Mouse (Mus musculus) heart, postnatal 0 days (tissue): Measurements from ENCODE around the gene Vps18. TPM values are rescaled to one million over a fixed set of nuclear protein-coding genes. Genes with fewer than 3 reads are reported as not detected.

Source experiments
- ATAC-seq: fragments of 200-750 bp; cut with Nextera tagmentation; 2 replicates; pipeline ENCODE4 v1.8.0; 2017; ENCODE audit warnings: low read depth, moderate number of reproducible peaks, moderate library complexity; ENCODE audit not compliant: insufficient read depth
- DNase-seq: peaks from one replicate; pipeline ENCODE4 v3.0.0-alpha.2; 2016; ENCODE audit warnings: low spot score
- H3K27ac ChIP-seq: fragments of 300-500 bp; sonication (generic); 2 replicates; pipeline ENCODE4 v1.5.1; 2014; ENCODE audit warnings: low read depth, mild to moderate bottlenecking
- H3K27me3 ChIP-seq: fragments of 300-500 bp; sonication (generic); 2 replicates; pipeline ENCODE4 v1.6.1; 2014; ENCODE audit warnings: low read length, mixed read lengths; ENCODE audit not compliant: control insufficient read depth, insufficient read depth
- H3K36me3 ChIP-seq: fragments of 300-500 bp; sonication (generic); replicated peaks from 2 replicates; pipeline ENCODE4 v1.6.1; 2014; ENCODE audit warnings: low read length, mixed read lengths; ENCODE audit not compliant: control insufficient read depth, insufficient read depth
- H3K4me1 ChIP-seq: fragments of 300-500 bp; sonication (generic); 2 replicates; pipeline ENCODE4 v1.6.1; 2014; ENCODE audit warnings: antibody characterized with exemption; ENCODE audit not compliant: control insufficient read depth, insufficient read depth
- H3K4me2 ChIP-seq: fragments of 300-500 bp; sonication (generic); 2 replicates; pipeline ENCODE4 v1.6.1; 2014; ENCODE audit warnings: low read depth, mild to moderate bottlenecking, low read length, moderate library complexity
- H3K4me3 ChIP-seq: fragments of 300-500 bp; sonication (generic); 2 replicates; pipeline ENCODE4 v1.5.1; 2014; ENCODE audit warnings: low read depth, low read length
- H3K9ac ChIP-seq: fragments of 300-500 bp; sonication (generic); replicated peaks from 2 replicates; pipeline ENCODE4 v1.6.1; 2014; ENCODE audit warnings: low read depth, low read length, mixed read lengths
- H3K9me3 ChIP-seq: fragments of 300-500 bp; sonication (generic); replicated peaks from 2 replicates; pipeline ENCODE4 v1.6.1; 2016; ENCODE audit warnings: low read length; ENCODE audit not compliant: control insufficient read depth
- CTCF ChIP-seq: IDR thresholded peaks from 2 replicates; pipeline ENCODE4 v1.5.1; 2016; ENCODE audit warnings: antibody characterized with exemption, control low read depth, low read depth
- EP300 ChIP-seq: IDR thresholded peaks from 2 replicates; pipeline ENCODE4 v1.6.1; 2016; ENCODE audit warnings: antibody characterized with exemption, low read depth
- WGBS: fragments of 180-500 bp; shearing (Covaris S2); extraction: QIAGEN DNeasy Blood & Tissue Kit; methylation state at CpG from one replicate; pipeline ENCODE4 v1.1.7; 2014; 5-methylcytosine and 5-hydroxymethylcytosine counted together
- polyA plus RNA-seq: library from polyadenylated mRNA; unstranded; fragments of >200 nt; fragmentation: Nextera tagmentation; extraction: Ambion mirVana; gene quantifications from 2 replicates; pipeline ENCODE4 v1.2.1, GENCODE M21; 2015
- total RNA-seq: library from RNA; depleted of rRNA; stranded (reverse); fragments of >200 nt; gene quantifications from 2 replicates; pipeline ENCODE4 v1.2.3, GENCODE M21; 2014; ENCODE audit warnings: low replicate concordance; rRNA removed

Gene Vps18
- 14.3 and 16.2 TPM in 2 replicates for total RNA-seq
- polyA plus RNA-seq, result 8.0 and 8.3 TPM in 2 replicates

DNA sequence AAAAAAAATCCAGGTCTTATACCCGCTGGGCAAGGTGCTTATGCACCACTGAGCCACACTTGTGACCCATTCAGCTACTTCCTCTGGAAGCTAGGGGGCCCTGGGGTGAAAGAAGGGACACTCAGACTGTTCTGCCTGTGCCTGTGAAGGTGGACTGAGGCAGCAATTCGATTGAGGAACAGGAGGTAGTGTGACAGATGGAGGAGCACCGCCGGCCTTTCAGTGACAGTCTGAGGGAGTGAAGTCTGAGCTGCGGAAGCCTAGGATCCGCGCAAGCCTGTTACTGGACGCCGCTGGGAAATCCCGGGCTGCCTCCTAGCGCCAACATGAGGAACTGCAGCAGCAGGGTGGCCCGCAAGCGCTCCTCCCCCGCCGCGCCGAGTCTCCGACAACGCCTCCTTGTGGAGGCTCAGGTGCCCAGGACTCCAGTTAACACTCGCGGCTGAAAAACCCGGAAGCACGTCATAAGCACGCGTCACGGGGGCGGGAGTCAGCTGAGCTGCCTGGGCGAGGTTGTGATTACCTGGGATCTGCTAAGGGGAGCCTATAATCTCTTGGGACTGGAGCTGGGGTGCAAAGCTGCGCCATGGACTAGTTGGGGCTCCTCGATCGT lies at the start of gene Vps18:
TSS of gene Vps18 (plus strand) at position 471 of the 613 bp plus-strand sequence.
- 1% methylated on average over 31 of the region's 31 CpGs for WGBS
- peak; percentile 70; the same call in 1 of the 2 replicates for TF ChIP-seq EP300
- peak; percentile 100 for TF ChIP-seq CTCF
- Histone ChIP-seq H3K4me2 (peak within 1 kb of the TSS; percentile 90), H3K27ac (peak within 1 kb of the TSS; percentile 58), H3K36me3 (peaks cover 32% of the 10 kb centered on the region), H3K4me3 (peak within 1 kb of the TSS; percentile 68), H3K9me3 (no peaks in the 10 kb centered on the region), H3K4me1 (peaks cover 7% of the 10 kb centered on the region; the same call in 1 of the 2 replicates), H3K9ac (peak within 1 kb of the TSS; percentile 78), H3K27me3 (no peaks in the 10 kb centered on the region)
- ATAC-seq (peak; percentile 98), DNase-seq (peak; percentile 95)

DNA sequence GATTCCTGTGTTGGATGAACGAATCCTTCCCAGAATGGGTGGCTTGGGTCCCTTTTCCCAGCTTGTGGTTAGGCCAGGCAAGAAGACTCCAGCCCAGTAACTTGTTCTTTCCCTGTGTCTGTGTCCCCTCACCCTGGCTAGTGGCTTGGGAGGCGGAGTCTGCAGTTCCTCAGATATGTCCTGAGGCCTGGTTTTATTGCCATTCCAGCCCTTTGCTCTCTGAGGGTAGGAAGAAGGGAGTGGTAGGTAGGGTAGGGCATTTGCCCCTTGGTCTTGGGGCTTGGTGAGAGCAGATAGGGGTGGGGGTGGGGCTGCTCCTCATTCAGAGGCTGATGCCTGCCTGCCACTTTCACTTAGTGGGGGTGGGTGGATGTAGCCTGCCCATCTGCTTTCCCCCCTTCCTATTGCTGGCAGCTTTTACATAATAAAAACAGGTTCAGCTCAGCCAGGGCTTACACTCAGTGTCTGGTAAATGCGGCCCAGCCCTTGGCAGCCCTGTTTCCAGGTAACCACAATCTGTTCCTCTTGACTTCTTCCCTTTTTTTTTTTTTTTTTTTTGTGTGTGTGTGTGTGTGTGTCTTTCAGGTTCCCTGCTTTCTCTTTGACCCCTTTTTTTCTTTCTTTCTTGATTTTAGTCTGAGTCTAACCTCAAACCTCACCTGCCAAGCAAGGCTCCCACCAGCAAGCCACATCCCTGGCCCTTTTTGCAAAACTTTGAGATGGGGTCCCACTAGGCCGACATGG lies 48.3 kb upstream of the Vps18 start:
- H3K27ac ChIP-seq, result no peak overlapping the region
- no peaks in the 10 kb centered on the region for H3K36me3 ChIP-seq
- no peaks in the 10 kb centered on the region for H3K9me3 ChIP-seq
- TF ChIP-seq CTCF (no peak), EP300 (no peak)
- WGBS, result 59% methylated on average over 4 of the region's 4 CpGs
- DNase-seq (no peak), ATAC-seq (no peak)
- no peak overlapping the region for H3K9ac ChIP-seq
- peaks cover 7% of the 10 kb centered on the region; the same call in 1 of the 2 replicates for H3K4me1 ChIP-seq
- H3K4me3 ChIP-seq, result no peak overlapping the region
- no peak overlapping the region for H3K4me2 ChIP-seq
- peaks cover 44% of the 10 kb centered on the region for H3K27me3 ChIP-seq

- Histone ChIP-seq H3K36me3 (no peaks in the 10 kb centered on the region), H3K4me1 (peaks cover 7% of the 10 kb centered on the region; the same call in 1 of the 2 replicates), H3K4me3 (no peak overlapping the region), H3K9ac (no peak overlapping the region), H3K27me3 (peaks cover 38% of the 10 kb centered on the region), H3K27ac (no peak overlapping the region), H3K4me2 (no peak overlapping the region), H3K9me3 (no peaks in the 10 kb centered on the region)
- no peak for TF ChIP-seq EP300
- no peak for TF ChIP-seq CTCF
- ATAC-seq (no peak), DNase-seq (no peak)
- WGBS, result 69% methylated on average over 4 of the region's 4 CpGs
Observed at GRCm38 (mm10) chr2:119240819-119241186, 47.7 kb upstream of the Vps18 start.

DNA sequence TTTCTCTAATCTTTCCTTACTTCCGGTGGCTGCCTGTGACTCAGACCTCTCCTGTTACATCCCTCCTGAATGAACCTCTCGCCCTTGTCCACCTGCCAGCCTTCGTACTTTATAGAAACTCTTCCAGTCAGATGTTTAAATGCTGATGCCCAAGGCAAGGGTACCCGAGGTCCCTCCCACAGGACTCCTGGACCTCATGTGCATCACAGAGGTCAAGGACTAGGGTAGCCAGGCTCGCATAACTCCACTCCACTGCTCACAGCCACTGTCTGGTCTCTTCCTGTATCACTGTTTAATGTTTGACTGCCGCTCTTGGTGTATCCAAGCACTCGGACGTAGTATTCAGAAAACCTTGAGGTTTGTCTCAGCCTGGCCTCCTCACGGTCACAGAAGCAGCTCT lies 46.0 kb upstream of the Vps18 start:
- 55% methylated on average over 9 of the region's 9 CpGs for WGBS
- ATAC-seq, result no peak
- no peaks in the 10 kb centered on the region for H3K9me3 ChIP-seq
- TF ChIP-seq CTCF, result no peak
- TF ChIP-seq EP300, result no peak
- no peak overlapping the region for H3K9ac ChIP-seq
- no peak for DNase-seq
- no peak overlapping the region for H3K4me2 ChIP-seq
- H3K4me3 ChIP-seq, result no peak overlapping the region
- H3K4me1 ChIP-seq, result no peaks in the 10 kb centered on the region
- H3K36me3 ChIP-seq, result no peaks in the 10 kb centered on the region
- no peak overlapping the region for H3K27ac ChIP-seq
- peaks cover 21% of the 10 kb centered on the region for H3K27me3 ChIP-seq

DNA sequence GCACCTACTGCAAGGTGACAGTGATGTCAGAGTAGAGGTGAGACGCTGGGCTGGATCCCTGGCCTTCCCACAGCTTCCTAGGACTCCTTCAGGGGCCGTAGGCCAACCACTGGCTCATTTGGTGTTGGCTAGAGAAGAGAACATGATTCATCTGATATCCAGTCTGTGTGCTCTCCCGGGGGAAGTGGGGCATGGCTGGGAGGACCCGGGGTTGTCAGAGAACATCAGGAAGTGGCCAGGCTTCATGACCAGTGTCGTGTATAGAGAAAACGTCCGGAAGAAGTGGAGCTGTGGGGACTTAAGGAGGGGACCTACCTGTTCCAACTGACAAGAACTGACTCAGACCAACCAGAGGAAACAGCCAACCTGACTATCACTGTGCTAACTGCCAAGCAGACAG lies 43.3 kb upstream of the Vps18 start:
- H3K9me3 ChIP-seq, result no peaks in the 10 kb centered on the region
- no peak overlapping the region for H3K27ac ChIP-seq
- ATAC-seq (no peak), DNase-seq (no peak)
- H3K9ac ChIP-seq, result no peak overlapping the region
- H3K4me3 ChIP-seq, result no peak overlapping the region
- WGBS, result 64% methylated on average over 7 of the region's 7 CpGs
- no peak overlapping the region for H3K4me2 ChIP-seq
- TF ChIP-seq CTCF, result no peak
- TF ChIP-seq EP300, result no peak
- peaks cover 4% of the 10 kb centered on the region; the same call in 1 of the 2 replicates for H3K27me3 ChIP-seq
- no peaks in the 10 kb centered on the region for H3K36me3 ChIP-seq
- no peaks in the 10 kb centered on the region for H3K4me1 ChIP-seq
